Mouse (Mus musculus): ENCODE data around the gene Prss12. TPM values are rescaled to one million over a fixed set of nuclear protein-coding genes. Genes with fewer than 3 reads are reported as not detected.

Gene Prss12
- polyA plus RNA-seq, 1 experiment from 2014 or later, result 0.89 TPM

- Histone ChIP-seq H3K4me3 (ENCODE audit: low read depth, low read length) (no peak overlapping the region), H3K9me3 (replicated peaks; ENCODE audit: control insufficient read depth, low read length) (no peaks in the 10 kb centered on the region), H3K4me2 (no peak overlapping the region), H3K4me1 (ENCODE audit: control insufficient read depth, insufficient read depth, low read length) (0 out of 2 replicates have a peak, but pooled peaks cover 3% of the 10 kb centered on the region), H3K27me3 (ENCODE audit: control insufficient read depth, insufficient read depth, low read length) (peaks cover 15% of the 10 kb centered on the region), H3K36me3 (ENCODE audit: control insufficient read depth, insufficient read depth, low read length) (no peaks in the 10 kb centered on the region), H3K9ac (ENCODE audit: low read depth, low read length) (no peak overlapping the region), H3K27ac (ENCODE audit: low read depth, low read length) (no peak overlapping the region)
- no peak for ATAC-seq (replicated peaks; ENCODE audit: insufficient number of reproducible peaks, low FRiP score, low TSS enrichment)
- 90% methylated on average over 6 of the region's 6 CpGs for WGBS (ENCODE audit: insufficient replicate concordance)
These were observed 3.4 kb downstream of the Prss12 start for GRCm38 (mm10) chr3:123450107-123450506.

- H3K4me2 ChIP-seq, result no peak overlapping the region
- H3K27ac ChIP-seq (ENCODE audit: low read depth, low read length), result no peak overlapping the region
- H3K27me3 ChIP-seq (ENCODE audit: control insufficient read depth, insufficient read depth, low read length), result no peaks in the 10 kb centered on the region
- H3K4me1 ChIP-seq (ENCODE audit: control insufficient read depth, insufficient read depth, low read length), result no peaks in the 10 kb centered on the region
- H3K36me3 ChIP-seq (ENCODE audit: control insufficient read depth, insufficient read depth, low read length), result no peaks in the 10 kb centered on the region
- H3K9me3 ChIP-seq (replicated peaks; ENCODE audit: control insufficient read depth, low read length), result no peaks in the 10 kb centered on the region
- H3K9ac ChIP-seq (ENCODE audit: low read depth, low read length), result no peak overlapping the region
- ATAC-seq (replicated peaks; ENCODE audit: insufficient number of reproducible peaks, low FRiP score, low TSS enrichment), result no peak
- 61% methylated on average over 6 of the region's 6 CpGs for WGBS (ENCODE audit: insufficient replicate concordance)
- no peak overlapping the region for H3K4me3 ChIP-seq (ENCODE audit: low read depth, low read length)
These were observed 6.2 kb downstream of the Prss12 start for GRCm38 (mm10) chr3:123452904-123453303.

- no peaks in the 10 kb centered on the region for H3K9me3 ChIP-seq (replicated peaks; ENCODE audit: control insufficient read depth, low read length)
- H3K9ac ChIP-seq (ENCODE audit: low read depth, low read length), result no peak overlapping the region
- H3K4me3 ChIP-seq (ENCODE audit: low read depth, low read length), result no peak overlapping the region
- no peaks in the 10 kb centered on the region for H3K27me3 ChIP-seq (ENCODE audit: control insufficient read depth, insufficient read depth, low read length)
- no peak overlapping the region for H3K4me2 ChIP-seq
- H3K27ac ChIP-seq (ENCODE audit: low read depth, low read length), result no peak overlapping the region
- no peaks in the 10 kb centered on the region for H3K4me1 ChIP-seq (ENCODE audit: control insufficient read depth, insufficient read depth, low read length)
- no peak for ATAC-seq (replicated peaks; ENCODE audit: insufficient number of reproducible peaks, low FRiP score, low TSS enrichment)
- H3K36me3 ChIP-seq (ENCODE audit: control insufficient read depth, insufficient read depth, low read length), result no peaks in the 10 kb centered on the region
- 72% methylated on average over 1 of the region's 1 CpGs for WGBS (ENCODE audit: insufficient replicate concordance)
These were observed 12.8 kb downstream of the Prss12 start for GRCm38 (mm10) chr3:123459492-123459891.

- 73% methylated on average over 1 of the region's 1 CpGs for WGBS (ENCODE audit: insufficient replicate concordance)
- no peak overlapping the region for H3K4me3 ChIP-seq (ENCODE audit: low read depth, low read length)
- no peak for ATAC-seq (replicated peaks; ENCODE audit: insufficient number of reproducible peaks, low FRiP score, low TSS enrichment)
- no peaks in the 10 kb centered on the region for H3K27me3 ChIP-seq (ENCODE audit: control insufficient read depth, insufficient read depth, low read length)
- no peaks in the 10 kb centered on the region for H3K36me3 ChIP-seq (ENCODE audit: control insufficient read depth, insufficient read depth, low read length)
- H3K4me2 ChIP-seq, result no peak overlapping the region
- H3K9ac ChIP-seq (ENCODE audit: low read depth, low read length), result no peak overlapping the region
- no peak overlapping the region for H3K27ac ChIP-seq (ENCODE audit: low read depth, low read length)
- H3K4me1 ChIP-seq (ENCODE audit: control insufficient read depth, insufficient read depth, low read length), result no peaks in the 10 kb centered on the region
- no peaks in the 10 kb centered on the region for H3K9me3 ChIP-seq (replicated peaks; ENCODE audit: control insufficient read depth, low read length)
These were observed 13.7 kb downstream of the Prss12 start for GRCm38 (mm10) chr3:123460436-123460835.

- WGBS (ENCODE audit: insufficient replicate concordance), result 75% methylated on average over 6 of the region's 6 CpGs
- no peak for ATAC-seq (replicated peaks; ENCODE audit: insufficient number of reproducible peaks, low FRiP score, low TSS enrichment)
- H3K27me3 ChIP-seq (ENCODE audit: control insufficient read depth, insufficient read depth, low read length), result no peaks in the 10 kb centered on the region
- H3K27ac ChIP-seq (ENCODE audit: low read depth, low read length), result no peak overlapping the region
- H3K36me3 ChIP-seq (ENCODE audit: control insufficient read depth, insufficient read depth, low read length), result no peaks in the 10 kb centered on the region
- no peak overlapping the region for H3K9ac ChIP-seq (ENCODE audit: low read depth, low read length)
- H3K4me2 ChIP-seq, result no peak overlapping the region
- no peaks in the 10 kb centered on the region for H3K9me3 ChIP-seq (replicated peaks; ENCODE audit: control insufficient read depth, low read length)
- no peaks in the 10 kb centered on the region for H3K4me1 ChIP-seq (ENCODE audit: control insufficient read depth, insufficient read depth, low read length)
- no peak overlapping the region for H3K4me3 ChIP-seq (ENCODE audit: low read depth, low read length)
These were observed 15.6 kb downstream of the Prss12 start for GRCm38 (mm10) chr3:123462264-123462663.

GRCm38 (mm10) chr3:123476833-123477232, 30.1 kb downstream of the Prss12 start:
- Histone ChIP-seq H3K36me3 (ENCODE audit: control insufficient read depth, insufficient read depth, low read length) (no peaks in the 10 kb centered on the region), H3K9me3 (replicated peaks; ENCODE audit: control insufficient read depth, low read length) (no peaks in the 10 kb centered on the region), H3K4me1 (ENCODE audit: control insufficient read depth, insufficient read depth, low read length) (no peaks in the 10 kb centered on the region), H3K27ac (ENCODE audit: low read depth, low read length) (no peak overlapping the region), H3K27me3 (ENCODE audit: control insufficient read depth, insufficient read depth, low read length) (no peaks in the 10 kb centered on the region), H3K4me3 (ENCODE audit: low read depth, low read length) (no peak overlapping the region), H3K4me2 (no peak overlapping the region), H3K9ac (ENCODE audit: low read depth, low read length) (no peak overlapping the region)
- 66% methylated on average over 3 of the region's 3 CpGs for WGBS (ENCODE audit: insufficient replicate concordance)
- ATAC-seq (replicated peaks; ENCODE audit: insufficient number of reproducible peaks, low FRiP score, low TSS enrichment), result no peak

- 79% methylated on average over 6 of the region's 6 CpGs for WGBS (ENCODE audit: insufficient replicate concordance)
- no peaks in the 10 kb centered on the region for H3K4me1 ChIP-seq (ENCODE audit: control insufficient read depth, insufficient read depth, low read length)
These were observed 34.6 kb downstream of the Prss12 start for GRCm38 (mm10) chr3:123481266-123481665.

GRCm38 (mm10) chr3:123491814-123492213, 45.1 kb downstream of the Prss12 start:
- H3K9me3 ChIP-seq (replicated peaks; ENCODE audit: control insufficient read depth, low read length), result no peaks in the 10 kb centered on the region
- no peak overlapping the region for H3K27ac ChIP-seq (ENCODE audit: low read depth, low read length)
- H3K9ac ChIP-seq (ENCODE audit: low read depth, low read length), result no peak overlapping the region
- 96% methylated on average over 1 of the region's 1 CpGs for WGBS (ENCODE audit: insufficient replicate concordance)
- H3K27me3 ChIP-seq (ENCODE audit: control insufficient read depth, insufficient read depth, low read length), result no peaks in the 10 kb centered on the region
- no peaks in the 10 kb centered on the region for H3K4me1 ChIP-seq (ENCODE audit: control insufficient read depth, insufficient read depth, low read length)
- no peak overlapping the region for H3K4me2 ChIP-seq
- no peak for ATAC-seq (replicated peaks; ENCODE audit: insufficient number of reproducible peaks, low FRiP score, low TSS enrichment)
- H3K4me3 ChIP-seq (ENCODE audit: low read depth, low read length), result no peak overlapping the region
- no peaks in the 10 kb centered on the region for H3K36me3 ChIP-seq (ENCODE audit: control insufficient read depth, insufficient read depth, low read length)

More at GRCm38 (mm10) chr3:123481266-123481665, 34.6 kb downstream of the Prss12 start:
- Histone ChIP-seq H3K4me3 (ENCODE audit: low read depth, low read length) (no peak overlapping the region), H3K27me3 (ENCODE audit: control insufficient read depth, insufficient read depth, low read length) (no peaks in the 10 kb centered on the region), H3K4me2 (no peak overlapping the region), H3K27ac (ENCODE audit: low read depth, low read length) (no peak overlapping the region), H3K36me3 (ENCODE audit: control insufficient read depth, insufficient read depth, low read length) (no peaks in the 10 kb centered on the region), H3K9me3 (replicated peaks; ENCODE audit: control insufficient read depth, low read length) (no peaks in the 10 kb centered on the region), H3K9ac (ENCODE audit: low read depth, low read length) (no peak overlapping the region)
- no peak for ATAC-seq (replicated peaks; ENCODE audit: insufficient number of reproducible peaks, low FRiP score, low TSS enrichment)

GRCm38 (mm10) chr3:123493163-123493562, 46.5 kb downstream of the Prss12 start:
- Histone ChIP-seq H3K4me2 (no peak overlapping the region), H3K36me3 (ENCODE audit: control insufficient read depth, insufficient read depth, low read length) (no peaks in the 10 kb centered on the region), H3K4me3 (ENCODE audit: low read depth, low read length) (no peak overlapping the region), H3K27ac (ENCODE audit: low read depth, low read length) (no peak overlapping the region), H3K9me3 (replicated peaks; ENCODE audit: control insufficient read depth, low read length) (no peaks in the 10 kb centered on the region), H3K27me3 (ENCODE audit: control insufficient read depth, insufficient read depth, low read length) (no peaks in the 10 kb centered on the region), H3K4me1 (ENCODE audit: control insufficient read depth, insufficient read depth, low read length) (no peaks in the 10 kb centered on the region), H3K9ac (ENCODE audit: low read depth, low read length) (no peak overlapping the region)
- ATAC-seq (replicated peaks; ENCODE audit: insufficient number of reproducible peaks, low FRiP score, low TSS enrichment), result no peak
- 92% methylated on average over 3 of the region's 3 CpGs for WGBS (ENCODE audit: insufficient replicate concordance)
